Mouse (Mus musculus) layer of hippocampus, adult 2 months (tissue): ENCODE measurements at regions not wholly inside any gene's neighbourhood (a gene's known extent, or its start where the extent isn't known, plus 50 kb on each side); places are given as distances from the start of the nearest gene placed in this dataset.

ENCODE experiments used
- DNase-seq, 2 experiments: peaks; one replicate each; pipeline ENCODE4 v3.0.0; 2022; ENCODE audit warnings: low spot score in 2 of 2
- H3K27ac ChIP-seq: fragments of 200-600 bp; 2 replicates; pipeline ENCODE4 v1.8.1; 2022
- H3K4me3 ChIP-seq: fragments of 200-600 bp; 2 replicates; pipeline ENCODE4 v1.8.1; 2022; ENCODE audit warnings: mild to moderate bottlenecking
- CTCF ChIP-seq: fragments of 200-600 bp; conservative IDR thresholded peaks from 2 replicates; pipeline ENCODE4 v1.8.1; 2022; ENCODE audit warnings: antibody characterized with exemption, mild to moderate bottlenecking, moderate library complexity

- DNase-seq, result no peak
- no peak overlapping the region for H3K4me3 ChIP-seq
- no peak overlapping the region for H3K27ac ChIP-seq
- no peak for TF ChIP-seq CTCF
These were observed 164.4 kb upstream of the Jmjd1c start for GRCm38 (mm10) chr10:66931505-66931904.

GRCm38 (mm10) chr10:66932544-66932943 lies 163.4 kb upstream of the Jmjd1c start:
- no peak for TF ChIP-seq CTCF
- Histone ChIP-seq H3K27ac (no peak overlapping the region), H3K4me3 (no peak overlapping the region)
- DNase-seq, result no peak

- Histone ChIP-seq H3K27ac (no peak overlapping the region), H3K4me3 (no peak overlapping the region)
- TF ChIP-seq CTCF, result no peak
- DNase-seq, result no peak
These were observed 162.2 kb upstream of the Jmjd1c start for GRCm38 (mm10) chr10:66933689-66934088.

- DNase-seq, result no peak
- no peak for TF ChIP-seq CTCF
- Histone ChIP-seq H3K27ac (no peak overlapping the region), H3K4me3 (no peak overlapping the region)
These were observed 160.2 kb upstream of the Jmjd1c start for GRCm38 (mm10) chr10:66935731-66936130.

GRCm38 (mm10) chr10:66937116-66937515 lies 158.8 kb upstream of the Jmjd1c start:
- DNase-seq, result no peak
- TF ChIP-seq CTCF, result no peak
- no peak overlapping the region for H3K4me3 ChIP-seq
- no peak overlapping the region for H3K27ac ChIP-seq

- Histone ChIP-seq H3K4me3 (no peak overlapping the region), H3K27ac (no peak overlapping the region)
- TF ChIP-seq CTCF, result no peak
- no peak for DNase-seq
These were observed 155.6 kb upstream of the Jmjd1c start for GRCm38 (mm10) chr10:66940368-66940767.

GRCm38 (mm10) chr10:66940922-66941321 lies 155.0 kb upstream of the Jmjd1c start:
- Histone ChIP-seq H3K4me3 (no peak overlapping the region), H3K27ac (no peak overlapping the region)
- no peak for TF ChIP-seq CTCF
- no peak for DNase-seq

- DNase-seq, result no peak
- Histone ChIP-seq H3K4me3 (no peak overlapping the region), H3K27ac (no peak overlapping the region)
- no peak for TF ChIP-seq CTCF
These were observed 154.0 kb upstream of the Jmjd1c start for GRCm38 (mm10) chr10:66941974-66942373.

- DNase-seq, result no peak
- no peak overlapping the region for H3K4me3 ChIP-seq
- TF ChIP-seq CTCF, result no peak
- H3K27ac ChIP-seq, result no peak overlapping the region
These were observed 152.1 kb upstream of the Jmjd1c start for GRCm38 (mm10) chr10:66943875-66944274.

- no peak overlapping the region for H3K4me3 ChIP-seq
- DNase-seq, result no peak
- H3K27ac ChIP-seq, result no peak overlapping the region
- TF ChIP-seq CTCF, result no peak
These were observed 149.8 kb upstream of the Jmjd1c start for GRCm38 (mm10) chr10:66946161-66946560.

GRCm38 (mm10) chr10:66948329-66948728 lies 147.6 kb upstream of the Jmjd1c start:
- TF ChIP-seq CTCF, result 0 out of 2 replicates have a peak, but pooled peaks have one; percentile 4
- Histone ChIP-seq H3K4me3 (no peak overlapping the region), H3K27ac (no peak overlapping the region)
- no peak for DNase-seq

- DNase-seq, result no peak
- Histone ChIP-seq H3K4me3 (no peak overlapping the region), H3K27ac (no peak overlapping the region)
- TF ChIP-seq CTCF, result no peak
These were observed 145.5 kb upstream of the Jmjd1c start for GRCm38 (mm10) chr10:66950441-66950840.

GRCm38 (mm10) chr10:66951231-66951822 lies 144.6 kb upstream of the Jmjd1c start:
- no peak for DNase-seq
- TF ChIP-seq CTCF, result no peak
- H3K4me3 ChIP-seq, result no peak overlapping the region
- H3K27ac ChIP-seq, result 0 out of 2 replicates have a peak overlapping the region, but pooled peaks have one; percentile 10

- no peak overlapping the region for H3K4me3 ChIP-seq
- DNase-seq, result no peak
- no peak overlapping the region for H3K27ac ChIP-seq
- no peak for TF ChIP-seq CTCF
These were observed 144.0 kb upstream of the Jmjd1c start for GRCm38 (mm10) chr10:66951935-66952334.
